Mouse (Mus musculus): ENCODE data around the gene Irf2bp1. TPM values are rescaled to one million over a fixed set of nuclear protein-coding genes. Genes with fewer than 3 reads are reported as not detected.

Irf2bp1 gene
- polyA plus RNA-seq, 1 experiment: 7.9 TPM

Other genes with a start within 250 kb of the Irf2bp1 start
- gene Psg19, start 205.5 kb upstream of the Irf2bp1 start, polyA plus RNA-seq (2012; ENCODE audit: insufficient read depth, insufficient read length, missing spikeins): not detected in 2 replicates
- gene Psg17, start 182.4 kb upstream of the Irf2bp1 start, polyA plus RNA-seq (2012; ENCODE audit: insufficient read depth, insufficient read length, missing spikeins): not detected in 2 replicates
- gene Mill2, start 164.1 kb upstream of the Irf2bp1 start, polyA plus RNA-seq (2012; ENCODE audit: insufficient read depth, insufficient read length, missing spikeins): 1.6 and 2.0 TPM in 2 replicates
- gene Pglyrp1, start 132.7 kb upstream of the Irf2bp1 start, polyA plus RNA-seq (2012; ENCODE audit: insufficient read depth, insufficient read length, missing spikeins): 2.0 and 2.8 TPM in 2 replicates
- 4.4 and 6.3 TPM in 2 replicates for gene Ccdc61, start 93.6 kb upstream of the Irf2bp1 start, polyA plus RNA-seq (2012; ENCODE audit: insufficient read depth, insufficient read length, missing spikeins)
- 1.1 and 1.6 TPM in 2 replicates for gene Nova2, start 78.2 kb upstream of the Irf2bp1 start, polyA plus RNA-seq (2012; ENCODE audit: insufficient read depth, insufficient read length, missing spikeins)
- not detected in 2 replicates for gene Nanos2, start 16.6 kb upstream of the Irf2bp1 start, polyA plus RNA-seq (2012; ENCODE audit: insufficient read depth, insufficient read length, missing spikeins)
- gene Mypop, start 12.8 kb upstream of the Irf2bp1 start, polyA plus RNA-seq (2012; ENCODE audit: insufficient read depth, insufficient read length, missing spikeins): 2.7 and 6.0 TPM in 2 replicates
- not detected in 2 replicates for gene Foxa3, start 19.5 kb downstream of the Irf2bp1 start, polyA plus RNA-seq (2012; ENCODE audit: insufficient read depth, insufficient read length, missing spikeins)
- gene Sympk, start 20.3 kb downstream of the Irf2bp1 start, polyA plus RNA-seq (2012; ENCODE audit: insufficient read depth, insufficient read length, missing spikeins): 28.1 and 42.9 TPM in 2 replicates
- gene Rsph6a, start 50.6 kb downstream of the Irf2bp1 start, polyA plus RNA-seq (2012; ENCODE audit: insufficient read depth, insufficient read length, missing spikeins): not detected in 2 replicates
- gene Dmwd, start 72.2 kb downstream of the Irf2bp1 start, polyA plus RNA-seq (2012; ENCODE audit: insufficient read depth, insufficient read length, missing spikeins): 9.6 and 12.0 TPM in 2 replicates
- 50.7 and 72.5 TPM in 2 replicates for gene Dmpk, start 79.8 kb downstream of the Irf2bp1 start, polyA plus RNA-seq (2012; ENCODE audit: insufficient read depth, insufficient read length, missing spikeins)
- gene Six5, start 90.5 kb downstream of the Irf2bp1 start, polyA plus RNA-seq (2012; ENCODE audit: insufficient read depth, insufficient read length, missing spikeins): 6.2 and 7.1 TPM in 2 replicates
- not detected in 2 replicates for gene Gm4969, start 114.3 kb downstream of the Irf2bp1 start, polyA plus RNA-seq (2012; ENCODE audit: insufficient read depth, insufficient read length, missing spikeins)
- 1.7 and 3.3 TPM in 2 replicates for gene Fbxo46, start 115.8 kb downstream of the Irf2bp1 start, polyA plus RNA-seq (2012; ENCODE audit: insufficient read depth, insufficient read length, missing spikeins)
- 7.5 and 9.1 TPM in 2 replicates for gene Qpctl, start 145.2 kb downstream of the Irf2bp1 start, polyA plus RNA-seq (2012; ENCODE audit: insufficient read depth, insufficient read length, missing spikeins)
- gene Snrpd2, start 145.7 kb downstream of the Irf2bp1 start, polyA plus RNA-seq (2012; ENCODE audit: insufficient read depth, insufficient read length, missing spikeins): 30.3 and 42.2 TPM in 2 replicates
- 0.44 TPM in 1 of 2 replicates, not detected in the other for gene Gipr, start 162.1 kb downstream of the Irf2bp1 start, polyA plus RNA-seq (2012; ENCODE audit: insufficient read depth, insufficient read length, missing spikeins)
- gene Eml2, start 172.4 kb downstream of the Irf2bp1 start, polyA plus RNA-seq (2012; ENCODE audit: insufficient read depth, insufficient read length, missing spikeins): 7.7 and 9.2 TPM in 2 replicates
- 3.8 and 4.7 TPM in 2 replicates for gene Gpr4, start 208.5 kb downstream of the Irf2bp1 start, polyA plus RNA-seq (2012; ENCODE audit: insufficient read depth, insufficient read length, missing spikeins)
- 28.9 and 29.2 TPM in 2 replicates for gene Opa3, start 224.3 kb downstream of the Irf2bp1 start, polyA plus RNA-seq (2012; ENCODE audit: insufficient read depth, insufficient read length, missing spikeins)

Data from brown adipose tissue, adult 24 weeks (tissue).